Mouse (Mus musculus): Measurements from ENCODE around the gene Tmc1. TPM values are rescaled to one million over a fixed set of nuclear protein-coding genes. Genes with fewer than 3 reads are reported as not detected.

Gene Tmc1
- polyA plus RNA-seq, 1 experiment, result not detected

- no peaks in the 10 kb centered on the region for H3K79me2 ChIP-seq (ENCODE audit: control insufficient read depth, insufficient read depth)
- no peak for TF ChIP-seq TCF3 (IDR thresholded peaks at IDR 0.05; ENCODE audit: insufficient read length, low read depth)
- no peak for TF ChIP-seq MYOD1 (IDR thresholded peaks at IDR 0.05; ENCODE audit: control insufficient read depth in 1 of 3, insufficient read length in 2 of 3, low read depth in 2 of 3)
- TF ChIP-seq MYOG (IDR thresholded peaks at IDR 0.05; ENCODE audit: control insufficient read depth in 1 of 3, insufficient read depth in 1 of 3, insufficient read length in 2 of 3, low read depth in 2 of 3), result no peak
- no peak for TF ChIP-seq POLR2A (IDR thresholded peaks at IDR 0.05; ENCODE audit: insufficient read length, low read depth)
- no peak for TF ChIP-seq SRF (IDR thresholded peaks at IDR 0.05; ENCODE audit: control insufficient read depth, insufficient read length, low read depth)
- no peak for TF ChIP-seq USF1 (IDR thresholded peaks at IDR 0.05; ENCODE audit: low read depth)
- no peak for TF ChIP-seq TCF12 (IDR thresholded peaks at IDR 0.05; ENCODE audit: insufficient read depth, poor library complexity, severe bottlenecking)
- TF ChIP-seq E2F4 (IDR thresholded peaks at IDR 0.05; ENCODE audit: insufficient read depth), result no peak
- TF ChIP-seq MAX (IDR thresholded peaks at IDR 0.05; ENCODE audit: low read depth), result no peak
- TF ChIP-seq REST (IDR thresholded peaks at IDR 0.05; ENCODE audit: insufficient read depth, insufficient read length), result no peak
- no peak for TF ChIP-seq POLR2AphosphoS2 (IDR thresholded peaks at IDR 0.05; ENCODE audit: insufficient read length, low read depth)
- TF ChIP-seq CEBPB (IDR thresholded peaks at IDR 0.05; ENCODE audit: insufficient read depth, poor library complexity, severe bottlenecking), result no peak
- no peak overlapping the region for H3K4me2 ChIP-seq (ENCODE audit: low read depth)
- no peak overlapping the region for H3K4me3 ChIP-seq
- H3ac ChIP-seq (ENCODE audit: control insufficient read depth, insufficient read length), result no peak overlapping the region
- no peaks in the 10 kb centered on the region for H3K36me3 ChIP-seq (ENCODE audit: control insufficient read depth, insufficient read depth)
- no peaks in the 10 kb centered on the region for H3K27me3 ChIP-seq (ENCODE audit: control insufficient read depth, insufficient read depth, insufficient read length)
These were observed 93.7 kb downstream of the Tmc1 start for GRCm38 (mm10) chr19:20860270-20860669.

GRCm38 (mm10) chr19:20857819-20858218, 96.2 kb downstream of the Tmc1 start:
- Histone ChIP-seq H3K79me2 (ENCODE audit: control insufficient read depth, insufficient read depth) (no peaks in the 10 kb centered on the region), H3K27me3 (ENCODE audit: control insufficient read depth, insufficient read depth, insufficient read length) (no peaks in the 10 kb centered on the region), H3ac (ENCODE audit: control insufficient read depth, insufficient read length) (no peak overlapping the region), H3K4me2 (ENCODE audit: low read depth) (no peak overlapping the region), H3K36me3 (ENCODE audit: control insufficient read depth, insufficient read depth) (no peaks in the 10 kb centered on the region), H3K4me3 (no peak overlapping the region)
- no peak for TF ChIP-seq MAX (IDR thresholded peaks at IDR 0.05; ENCODE audit: low read depth)
- TF ChIP-seq MYOD1 (IDR thresholded peaks at IDR 0.05; ENCODE audit: control insufficient read depth in 1 of 3, insufficient read length in 2 of 3, low read depth in 2 of 3), result no peak
- TF ChIP-seq MYOG (IDR thresholded peaks at IDR 0.05; ENCODE audit: control insufficient read depth in 1 of 3, insufficient read depth in 1 of 3, insufficient read length in 2 of 3, low read depth in 2 of 3), result no peak
- TF ChIP-seq USF1 (IDR thresholded peaks at IDR 0.05; ENCODE audit: low read depth), result no peak
- no peak for TF ChIP-seq TCF3 (IDR thresholded peaks at IDR 0.05; ENCODE audit: insufficient read length, low read depth)
- no peak for TF ChIP-seq POLR2AphosphoS2 (IDR thresholded peaks at IDR 0.05; ENCODE audit: insufficient read length, low read depth)
- no peak for TF ChIP-seq TCF12 (IDR thresholded peaks at IDR 0.05; ENCODE audit: insufficient read depth, poor library complexity, severe bottlenecking)
- no peak for TF ChIP-seq POLR2A (IDR thresholded peaks at IDR 0.05; ENCODE audit: insufficient read length, low read depth)
- TF ChIP-seq E2F4 (IDR thresholded peaks at IDR 0.05; ENCODE audit: insufficient read depth), result no peak
- TF ChIP-seq SRF (IDR thresholded peaks at IDR 0.05; ENCODE audit: control insufficient read depth, insufficient read length, low read depth), result no peak
- TF ChIP-seq REST (IDR thresholded peaks at IDR 0.05; ENCODE audit: insufficient read depth, insufficient read length), result no peak
- TF ChIP-seq CEBPB (IDR thresholded peaks at IDR 0.05; ENCODE audit: insufficient read depth, poor library complexity, severe bottlenecking), result no peak

- H3K79me2 ChIP-seq (ENCODE audit: control insufficient read depth, insufficient read depth), result no peaks in the 10 kb centered on the region
- H3K4me3 ChIP-seq, result no peak overlapping the region
- no peak overlapping the region for H3ac ChIP-seq (ENCODE audit: control insufficient read depth, insufficient read length)
- H3K4me2 ChIP-seq (ENCODE audit: low read depth), result no peak overlapping the region
- H3K36me3 ChIP-seq (ENCODE audit: control insufficient read depth, insufficient read depth), result no peaks in the 10 kb centered on the region
- TF ChIP-seq CEBPB (IDR thresholded peaks at IDR 0.05; ENCODE audit: insufficient read depth, poor library complexity, severe bottlenecking), result no peak
- TF ChIP-seq MYOG (IDR thresholded peaks at IDR 0.05; ENCODE audit: control insufficient read depth in 1 of 3, insufficient read depth in 1 of 3, insufficient read length in 2 of 3, low read depth in 2 of 3), result no peak
- TF ChIP-seq POLR2AphosphoS2 (IDR thresholded peaks at IDR 0.05; ENCODE audit: insufficient read length, low read depth), result no peak
- no peak for TF ChIP-seq REST (IDR thresholded peaks at IDR 0.05; ENCODE audit: insufficient read depth, insufficient read length)
- TF ChIP-seq USF1 (IDR thresholded peaks at IDR 0.05; ENCODE audit: low read depth), result no peak
- no peak for TF ChIP-seq E2F4 (IDR thresholded peaks at IDR 0.05; ENCODE audit: insufficient read depth)
- no peak for TF ChIP-seq POLR2A (IDR thresholded peaks at IDR 0.05; ENCODE audit: insufficient read length, low read depth)
- no peak for TF ChIP-seq TCF3 (IDR thresholded peaks at IDR 0.05; ENCODE audit: insufficient read length, low read depth)
- no peak for TF ChIP-seq SRF (IDR thresholded peaks at IDR 0.05; ENCODE audit: control insufficient read depth, insufficient read length, low read depth)
- no peak for TF ChIP-seq MYOD1 (IDR thresholded peaks at IDR 0.05; ENCODE audit: control insufficient read depth in 1 of 3, insufficient read length in 2 of 3, low read depth in 2 of 3)
- no peak for TF ChIP-seq TCF12 (IDR thresholded peaks at IDR 0.05; ENCODE audit: insufficient read depth, poor library complexity, severe bottlenecking)
- no peak for TF ChIP-seq MAX (IDR thresholded peaks at IDR 0.05; ENCODE audit: low read depth)
- H3K27me3 ChIP-seq (ENCODE audit: control insufficient read depth, insufficient read depth, insufficient read length), result no peaks in the 10 kb centered on the region
These were observed 105.1 kb downstream of the Tmc1 start for GRCm38 (mm10) chr19:20848906-20849305.

GRCm38 (mm10) chr19:20847476-20848073, 106.4 kb downstream of the Tmc1 start:
- no peaks in the 10 kb centered on the region for H3K79me2 ChIP-seq (ENCODE audit: control insufficient read depth, insufficient read depth)
- no peaks in the 10 kb centered on the region for H3K27me3 ChIP-seq (ENCODE audit: control insufficient read depth, insufficient read depth, insufficient read length)
- H3K4me2 ChIP-seq (ENCODE audit: low read depth), result no peak overlapping the region
- no peak overlapping the region for H3K4me3 ChIP-seq
- TF ChIP-seq TCF3 (IDR thresholded peaks at IDR 0.05; ENCODE audit: insufficient read length, low read depth), result no peak
- TF ChIP-seq SRF (IDR thresholded peaks at IDR 0.05; ENCODE audit: control insufficient read depth, insufficient read length, low read depth), result no peak
- no peak for TF ChIP-seq MAX (IDR thresholded peaks at IDR 0.05; ENCODE audit: low read depth)
- TF ChIP-seq MYOD1 (IDR thresholded peaks at IDR 0.05; ENCODE audit: control insufficient read depth in 1 of 3, insufficient read length in 2 of 3, low read depth in 2 of 3), result no peak
- no peak for TF ChIP-seq MYOG (IDR thresholded peaks at IDR 0.05; ENCODE audit: control insufficient read depth in 1 of 3, insufficient read depth in 1 of 3, insufficient read length in 2 of 3, low read depth in 2 of 3)
- no peak for TF ChIP-seq E2F4 (IDR thresholded peaks at IDR 0.05; ENCODE audit: insufficient read depth)
- no peak for TF ChIP-seq POLR2AphosphoS2 (IDR thresholded peaks at IDR 0.05; ENCODE audit: insufficient read length, low read depth)
- H3ac ChIP-seq (ENCODE audit: control insufficient read depth, insufficient read length), result no peak overlapping the region
- H3K36me3 ChIP-seq (ENCODE audit: control insufficient read depth, insufficient read depth), result no peaks in the 10 kb centered on the region

Data from myocyte (in vitro differentiated cells).